Mouse (Mus musculus) heart, postnatal 0 days (tissue): Measurements from ENCODE around the gene Nhej1. TPM values are rescaled to one million over a fixed set of nuclear protein-coding genes. Genes with fewer than 3 reads are reported as not detected.
A peak's percentile ranks its signal among the peaks of the same experiment; 100 is the strongest.

ENCODE experiments used
- ATAC-seq: fragments of 200-750 bp; cut with Nextera tagmentation; 2 replicates; pipeline ENCODE4 v1.8.0; 2017; ENCODE audit warnings: low read depth, moderate number of reproducible peaks, moderate library complexity; ENCODE audit not compliant: insufficient read depth
- DNase-seq: peaks from one replicate; pipeline ENCODE4 v3.0.0-alpha.2; 2016; ENCODE audit warnings: low spot score
- H3K27ac ChIP-seq: fragments of 300-500 bp; sonication (generic); 2 replicates; pipeline ENCODE4 v1.5.1; 2014; ENCODE audit warnings: low read depth, mild to moderate bottlenecking
- H3K27me3 ChIP-seq: fragments of 300-500 bp; sonication (generic); 2 replicates; pipeline ENCODE4 v1.6.1; 2014; ENCODE audit warnings: low read length, mixed read lengths; ENCODE audit not compliant: control insufficient read depth, insufficient read depth
- H3K36me3 ChIP-seq: fragments of 300-500 bp; sonication (generic); replicated peaks from 2 replicates; pipeline ENCODE4 v1.6.1; 2014; ENCODE audit warnings: low read length, mixed read lengths; ENCODE audit not compliant: control insufficient read depth, insufficient read depth
- H3K4me1 ChIP-seq: fragments of 300-500 bp; sonication (generic); 2 replicates; pipeline ENCODE4 v1.6.1; 2014; ENCODE audit warnings: antibody characterized with exemption; ENCODE audit not compliant: control insufficient read depth, insufficient read depth
- H3K4me2 ChIP-seq: fragments of 300-500 bp; sonication (generic); 2 replicates; pipeline ENCODE4 v1.6.1; 2014; ENCODE audit warnings: low read depth, mild to moderate bottlenecking, low read length, moderate library complexity
- H3K4me3 ChIP-seq: fragments of 300-500 bp; sonication (generic); 2 replicates; pipeline ENCODE4 v1.5.1; 2014; ENCODE audit warnings: low read depth, low read length
- H3K9ac ChIP-seq: fragments of 300-500 bp; sonication (generic); replicated peaks from 2 replicates; pipeline ENCODE4 v1.6.1; 2014; ENCODE audit warnings: low read depth, low read length, mixed read lengths
- H3K9me3 ChIP-seq: fragments of 300-500 bp; sonication (generic); replicated peaks from 2 replicates; pipeline ENCODE4 v1.6.1; 2016; ENCODE audit warnings: low read length; ENCODE audit not compliant: control insufficient read depth
- CTCF ChIP-seq: IDR thresholded peaks from 2 replicates; pipeline ENCODE4 v1.5.1; 2016; ENCODE audit warnings: antibody characterized with exemption, control low read depth, low read depth
- EP300 ChIP-seq: IDR thresholded peaks from 2 replicates; pipeline ENCODE4 v1.6.1; 2016; ENCODE audit warnings: antibody characterized with exemption, low read depth
- WGBS: fragments of 180-500 bp; shearing (Covaris S2); extraction: QIAGEN DNeasy Blood & Tissue Kit; methylation state at CpG from one replicate; pipeline ENCODE4 v1.1.7; 2014; 5-methylcytosine and 5-hydroxymethylcytosine counted together
- polyA plus RNA-seq: library from polyadenylated mRNA; unstranded; fragments of >200 nt; fragmentation: Nextera tagmentation; extraction: Ambion mirVana; gene quantifications from 2 replicates; pipeline ENCODE4 v1.2.1, GENCODE M21; 2015
- total RNA-seq: library from RNA; depleted of rRNA; stranded (reverse); fragments of >200 nt; gene quantifications from 2 replicates; pipeline ENCODE4 v1.2.3, GENCODE M21; 2014; ENCODE audit warnings: low replicate concordance

Gene Nhej1
- total and polyA plus RNA-seq, 2 experiments from 2014 or later = 6.1 to 8.4 TPM

GRCm38 (mm10) chr1:75136730-75137129, 11.7 kb upstream of the Nhej1 start:
- no peak for TF ChIP-seq CTCF
- no peak for TF ChIP-seq EP300
- no peaks in the 10 kb centered on the region for H3K9me3 ChIP-seq
- no peak overlapping the region for H3K9ac ChIP-seq
- no peak overlapping the region for H3K4me3 ChIP-seq
- no peak overlapping the region for H3K4me2 ChIP-seq
- no peaks in the 10 kb centered on the region for H3K27me3 ChIP-seq
- no peak overlapping the region for H3K27ac ChIP-seq
- DNase-seq = no peak
- ATAC-seq = no peak
- H3K4me1 ChIP-seq = peaks cover 9% of the 10 kb centered on the region; the same call in 1 of the 2 replicates
- WGBS = 48% methylated on average over 3 of the region's 3 CpGs
- H3K36me3 ChIP-seq = peaks cover 45% of the 10 kb centered on the region

- Histone ChIP-seq H3K27me3 (no peaks in the 10 kb centered on the region), H3K9me3 (no peaks in the 10 kb centered on the region), H3K4me1 (peaks cover 9% of the 10 kb centered on the region; the same call in 1 of the 2 replicates), H3K4me2 (no peak overlapping the region), H3K4me3 (no peak overlapping the region), H3K27ac (no peak overlapping the region), H3K9ac (no peak overlapping the region), H3K36me3 (peaks cover 45% of the 10 kb centered on the region)
- TF ChIP-seq EP300 (no peak), CTCF (no peak)
- DNase-seq (no peak), ATAC-seq (no peak)
- 62% methylated on average over 6 of the region's 6 CpGs for WGBS
These were observed 11.3 kb upstream of the Nhej1 start for GRCm38 (mm10) chr1:75136293-75136692.

GRCm38 (mm10) chr1:75133421-75134207, 8.6 kb upstream of the Nhej1 start, which contains the start of gene Slc23a3:
TSS of gene Slc23a3 (minus strand) at chr1:75133890.
- WGBS = 53% methylated on average over 12 of the region's 12 CpGs
- TF ChIP-seq CTCF = no peak
- Histone ChIP-seq H3K4me1 (no peaks in the 10 kb centered on the region), H3K36me3 (peaks cover 34% of the 10 kb centered on the region), H3K27me3 (no peaks in the 10 kb centered on the region), H3K9ac (no peak within 1 kb of the TSS), H3K27ac (no peak within 1 kb of the TSS), H3K4me2 (no peak within 1 kb of the TSS), H3K4me3 (no peak within 1 kb of the TSS), H3K9me3 (no peaks in the 10 kb centered on the region)
- ATAC-seq = no peak
- no peak for DNase-seq

DNA sequence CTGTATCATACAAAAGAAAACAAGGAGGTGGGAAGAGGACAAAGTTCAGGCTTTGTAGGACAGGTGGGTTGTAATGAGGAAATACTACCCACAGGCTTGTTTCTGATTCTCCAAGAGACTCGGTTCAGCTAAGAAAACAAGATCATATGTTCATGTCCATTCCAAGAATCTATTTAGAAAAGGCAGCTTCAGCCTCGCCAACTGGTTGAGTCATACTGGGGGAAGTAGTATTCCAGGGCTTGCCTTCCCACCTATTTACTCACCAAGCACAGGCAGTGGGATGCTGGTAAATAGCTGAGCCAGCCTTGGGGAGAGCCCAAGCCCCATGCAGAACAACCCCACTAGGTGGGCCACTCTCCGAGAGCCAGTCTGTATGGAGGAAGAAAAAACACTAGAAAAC, 3.6 kb upstream of the Nhej1 start:
- Histone ChIP-seq H3K27me3 (no peaks in the 10 kb centered on the region), H3K27ac (no peak overlapping the region), H3K4me1 (no peaks in the 10 kb centered on the region), H3K9ac (no peak overlapping the region), H3K4me3 (no peak overlapping the region), H3K36me3 (no peaks in the 10 kb centered on the region), H3K4me2 (no peak overlapping the region), H3K9me3 (no peaks in the 10 kb centered on the region)
- ATAC-seq (no peak), DNase-seq (no peak)
- 69% methylated on average over 3 of the region's 3 CpGs for WGBS
- TF ChIP-seq CTCF = no peak
- no peak for TF ChIP-seq EP300

GRCm38 (mm10) chr1:75125418-75125817, 418 bp upstream of the Nhej1 start:
- DNase-seq = no peak
- Histone ChIP-seq H3K4me1 (no peaks in the 10 kb centered on the region), H3K9me3 (no peaks in the 10 kb centered on the region), H3K4me2 (peak overlapping the region; percentile 51), H3K27me3 (no peaks in the 10 kb centered on the region), H3K4me3 (peak overlapping the region; percentile 58), H3K36me3 (no peaks in the 10 kb centered on the region), H3K9ac (no peak overlapping the region; the same call in 1 of the 2 replicates), H3K27ac (peak overlapping the region; percentile 93; the same call in 1 of the 2 replicates)
- TF ChIP-seq CTCF (no peak), EP300 (no peak)
- ATAC-seq = no peak
- WGBS = 40% methylated on average over 5 of the region's 5 CpGs

DNA sequence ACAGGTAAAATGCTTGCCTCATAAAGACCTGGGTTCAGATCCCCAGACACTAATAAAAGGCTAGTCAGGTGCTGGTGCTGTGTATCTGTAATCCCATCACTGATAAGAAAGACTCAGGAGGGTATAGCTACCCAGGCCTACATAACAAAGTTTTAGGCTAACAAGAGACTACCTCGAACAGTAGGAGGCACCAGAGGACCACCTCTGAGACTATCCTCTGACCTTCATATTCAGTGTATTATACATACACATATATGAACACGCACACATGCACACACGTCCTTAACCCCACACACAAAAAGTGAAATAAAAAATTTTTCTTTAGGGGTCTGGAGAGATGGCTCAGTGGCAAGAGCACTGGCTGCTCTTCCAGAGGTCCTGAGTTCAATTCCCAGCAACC, 2.8 kb downstream of the Nhej1 start:
- no peaks in the 10 kb centered on the region for H3K27me3 ChIP-seq
- no peak overlapping the region for H3K27ac ChIP-seq
- no peaks in the 10 kb centered on the region for H3K36me3 ChIP-seq
- WGBS = 77% methylated on average over 3 of the region's 3 CpGs
- no peak overlapping the region for H3K4me2 ChIP-seq
- DNase-seq (no peak), ATAC-seq (no peak)
- TF ChIP-seq CTCF (no peak; the same call in 1 of the 2 replicates), EP300 (no peak)
- H3K9me3 ChIP-seq = no peaks in the 10 kb centered on the region
- H3K9ac ChIP-seq = no peak overlapping the region
- no peaks in the 10 kb centered on the region for H3K4me1 ChIP-seq
- no peak overlapping the region for H3K4me3 ChIP-seq
